Mouse (Mus musculus) heart, embryonic 12.5 days (tissue): ENCODE measurements around the gene Fggy. TPM values are rescaled to one million over a fixed set of nuclear protein-coding genes. Genes with fewer than 3 reads are reported as not detected.

Source experiments
- ATAC-seq: fragments of 200-750 bp; cut with Nextera tagmentation; 2 replicates; pipeline ENCODE4 v1.8.0; 2017; ENCODE audit warnings: moderate TSS enrichment, moderate library complexity; ENCODE audit not compliant: insufficient number of reproducible peaks, low FRiP score
- H3K27ac ChIP-seq: fragments of 300-500 bp; sonication (generic); 2 replicates; pipeline ENCODE4 v1.5.1; 2016; ENCODE audit warnings: mild to moderate bottlenecking, moderate library complexity; ENCODE audit not compliant: poor library complexity, severe bottlenecking
- H3K27me3 ChIP-seq: fragments of 300-500 bp; sonication (generic); replicated peaks from 2 replicates; pipeline ENCODE4 v1.6.1; 2016; ENCODE audit warnings: mild to moderate bottlenecking, moderate library complexity
- H3K36me3 ChIP-seq: fragments of 300-500 bp; sonication (generic); 2 replicates; pipeline ENCODE4 v1.6.1; 2016; ENCODE audit warnings: mild to moderate bottlenecking, moderate library complexity
- H3K4me1 ChIP-seq: fragments of 300-500 bp; sonication (generic); replicated peaks from 2 replicates; pipeline ENCODE4 v1.6.1; 2016; ENCODE audit warnings: mild to moderate bottlenecking
- H3K4me2 ChIP-seq: fragments of 300-500 bp; sonication (generic); 2 replicates; pipeline ENCODE4 v1.6.1; 2016; ENCODE audit warnings: mild to moderate bottlenecking, moderate library complexity
- H3K4me3 ChIP-seq: fragments of 300-500 bp; sonication (generic); 2 replicates; pipeline ENCODE4 v1.5.1; 2016; ENCODE audit warnings: mild to moderate bottlenecking
- H3K9ac ChIP-seq: fragments of 300-500 bp; sonication (generic); 2 replicates; pipeline ENCODE4 v1.6.1; 2016; ENCODE audit warnings: mild to moderate bottlenecking, moderate library complexity
- H3K9me3 ChIP-seq: fragments of 300-500 bp; sonication (generic); replicated peaks from 2 replicates; pipeline ENCODE4 v1.6.1; 2016; ENCODE audit warnings: mild to moderate bottlenecking, moderate library complexity
- WGBS: fragments of 180-500 bp; shearing (Covaris S2); methylation state at CpG from one replicate; pipeline ENCODE4 v1.1.7; 2016; 5-methylcytosine and 5-hydroxymethylcytosine counted together
- polyA plus RNA-seq: library from polyadenylated mRNA; unstranded; fragments of >200 nt; fragmentation: Nextera tagmentation; extraction: Ambion mirVana; gene quantifications from 2 replicates; pipeline ENCODE4 v1.2.1, GENCODE M21; 2016

The Fggy gene
- polyA plus RNA-seq, 1 experiment from 2014 or later, result 5.8 TPM

- Histone ChIP-seq H3K9me3 (no peaks in the 10 kb centered on the region), H3K9ac (no peak overlapping the region), H3K27ac (no peak overlapping the region), H3K4me3 (no peak overlapping the region), H3K36me3 (no peaks in the 10 kb centered on the region), H3K4me1 (no peaks in the 10 kb centered on the region), H3K4me2 (no peak overlapping the region), H3K27me3 (no peaks in the 10 kb centered on the region)
- WGBS, result 40% methylated on average over 2 of the region's 2 CpGs
- no peak for ATAC-seq
Measured at GRCm38 (mm10) chr4:95787609-95788008, 230.3 kb downstream of the Fggy start.

- H3K4me3 ChIP-seq, result no peak overlapping the region
- no peak for ATAC-seq
- H3K36me3 ChIP-seq, result no peaks in the 10 kb centered on the region
- no peaks in the 10 kb centered on the region for H3K27me3 ChIP-seq
- peaks cover 5% of the 10 kb centered on the region for H3K4me1 ChIP-seq
- H3K4me2 ChIP-seq, result no peak overlapping the region
- no peaks in the 10 kb centered on the region for H3K9me3 ChIP-seq
- 75% methylated on average over 2 of the region's 2 CpGs for WGBS
- no peak overlapping the region for H3K9ac ChIP-seq
- no peak overlapping the region for H3K27ac ChIP-seq
Measured at GRCm38 (mm10) chr4:95788867-95789266, 231.6 kb downstream of the Fggy start.

- no peak overlapping the region for H3K27ac ChIP-seq
- no peaks in the 10 kb centered on the region for H3K9me3 ChIP-seq
- no peak for ATAC-seq
- peaks cover 16% of the 10 kb centered on the region for H3K4me1 ChIP-seq
- H3K27me3 ChIP-seq, result no peaks in the 10 kb centered on the region
- WGBS, result 76% methylated on average over 3 of the region's 3 CpGs
- no peaks in the 10 kb centered on the region for H3K36me3 ChIP-seq
- no peak overlapping the region for H3K4me3 ChIP-seq
- no peak overlapping the region for H3K9ac ChIP-seq
- no peak overlapping the region for H3K4me2 ChIP-seq
Measured at GRCm38 (mm10) chr4:95791913-95792475, 234.7 kb downstream of the Fggy start.

- no peak overlapping the region for H3K9ac ChIP-seq
- ATAC-seq, result no peak
- no peaks in the 10 kb centered on the region for H3K9me3 ChIP-seq
- H3K4me2 ChIP-seq, result no peak overlapping the region
- no peak overlapping the region for H3K27ac ChIP-seq
- H3K36me3 ChIP-seq, result no peaks in the 10 kb centered on the region
- peaks cover 16% of the 10 kb centered on the region for H3K4me1 ChIP-seq
- WGBS, result 50% methylated on average over 7 of the region's 7 CpGs
- no peak overlapping the region for H3K4me3 ChIP-seq
- no peaks in the 10 kb centered on the region for H3K27me3 ChIP-seq
Measured at GRCm38 (mm10) chr4:95793647-95794328, 236.5 kb downstream of the Fggy start.

- H3K9ac ChIP-seq, result no peak overlapping the region
- H3K9me3 ChIP-seq, result no peaks in the 10 kb centered on the region
- no peaks in the 10 kb centered on the region for H3K27me3 ChIP-seq
- no peak overlapping the region for H3K4me3 ChIP-seq
- WGBS, result 25% methylated on average over 6 of the region's 6 CpGs
- no peak overlapping the region for H3K4me2 ChIP-seq
- no peak for ATAC-seq
- no peaks in the 10 kb centered on the region for H3K36me3 ChIP-seq
- H3K27ac ChIP-seq, result no peak overlapping the region
- H3K4me1 ChIP-seq, result peaks cover 16% of the 10 kb centered on the region
Measured at GRCm38 (mm10) chr4:95794651-95795050, 237.3 kb downstream of the Fggy start.

GRCm38 (mm10) chr4:95795283-95795682, 238.0 kb downstream of the Fggy start:
- Histone ChIP-seq H3K4me2 (no peak overlapping the region), H3K27me3 (no peaks in the 10 kb centered on the region), H3K9me3 (no peaks in the 10 kb centered on the region), H3K27ac (no peak overlapping the region), H3K4me3 (no peak overlapping the region), H3K36me3 (no peaks in the 10 kb centered on the region), H3K4me1 (peaks cover 16% of the 10 kb centered on the region), H3K9ac (no peak overlapping the region)
- WGBS, result 36% methylated on average over 2 of the region's 2 CpGs
- ATAC-seq, result no peak

- H3K4me2 ChIP-seq, result no peak overlapping the region
- no peaks in the 10 kb centered on the region for H3K27me3 ChIP-seq
- no peak overlapping the region for H3K9ac ChIP-seq
- ATAC-seq, result no peak
- WGBS, result 74% methylated on average over 2 of the region's 2 CpGs
- no peak overlapping the region for H3K4me3 ChIP-seq
- H3K36me3 ChIP-seq, result no peaks in the 10 kb centered on the region
- no peak overlapping the region for H3K27ac ChIP-seq
- H3K9me3 ChIP-seq, result no peaks in the 10 kb centered on the region
- no peaks in the 10 kb centered on the region for H3K4me1 ChIP-seq
Measured at GRCm38 (mm10) chr4:95819650-95820049, 262.3 kb downstream of the Fggy start.

- Histone ChIP-seq H3K27me3 (no peaks in the 10 kb centered on the region), H3K27ac (no peak overlapping the region), H3K9me3 (no peaks in the 10 kb centered on the region), H3K4me3 (no peak overlapping the region), H3K4me2 (no peak overlapping the region), H3K4me1 (no peaks in the 10 kb centered on the region), H3K9ac (no peak overlapping the region), H3K36me3 (no peaks in the 10 kb centered on the region)
- ATAC-seq, result no peak
- 55% methylated on average over 3 of the region's 3 CpGs for WGBS
Measured at GRCm38 (mm10) chr4:95821906-95822579, 264.7 kb downstream of the Fggy start.

GRCm38 (mm10) chr4:95828164-95828563, 270.9 kb downstream of the Fggy start:
- H3K4me3 ChIP-seq, result no peak overlapping the region
- no peak overlapping the region for H3K9ac ChIP-seq
- no peak for ATAC-seq
- H3K4me2 ChIP-seq, result no peak overlapping the region
- no peaks in the 10 kb centered on the region for H3K36me3 ChIP-seq
- H3K9me3 ChIP-seq, result no peaks in the 10 kb centered on the region
- H3K27ac ChIP-seq, result no peak overlapping the region
- H3K27me3 ChIP-seq, result no peaks in the 10 kb centered on the region
- no peaks in the 10 kb centered on the region for H3K4me1 ChIP-seq
- 84% methylated on average over 4 of the region's 4 CpGs for WGBS

GRCm38 (mm10) chr4:95830320-95830719, 273.0 kb downstream of the Fggy start:
- 86% methylated on average over 2 of the region's 2 CpGs for WGBS
- H3K4me1 ChIP-seq, result no peaks in the 10 kb centered on the region
- no peak overlapping the region for H3K27ac ChIP-seq
- no peak for ATAC-seq
- H3K36me3 ChIP-seq, result no peaks in the 10 kb centered on the region
- H3K4me3 ChIP-seq, result no peak overlapping the region
- H3K27me3 ChIP-seq, result no peaks in the 10 kb centered on the region
- no peak overlapping the region for H3K9ac ChIP-seq
- H3K9me3 ChIP-seq, result no peaks in the 10 kb centered on the region
- no peak overlapping the region for H3K4me2 ChIP-seq

GRCm38 (mm10) chr4:95839860-95840259, 282.6 kb downstream of the Fggy start:
- H3K9ac ChIP-seq, result no peak overlapping the region
- no peak overlapping the region for H3K4me3 ChIP-seq
- H3K27me3 ChIP-seq, result no peaks in the 10 kb centered on the region
- H3K4me1 ChIP-seq, result no peaks in the 10 kb centered on the region
- H3K36me3 ChIP-seq, result no peaks in the 10 kb centered on the region
- H3K9me3 ChIP-seq, result no peaks in the 10 kb centered on the region
- H3K4me2 ChIP-seq, result no peak overlapping the region
- H3K27ac ChIP-seq, result no peak overlapping the region
- WGBS, result 80% methylated on average over 1 of the region's 1 CpGs
- ATAC-seq, result no peak
